Comparison of ENCODE assay signal across 8 mouse cellular contexts in genomic region chr5:121564468-121564895, GRCm38 (mm10). TPM values are rescaled to one million over a fixed set of nuclear protein-coding genes. Genes with fewer than 3 reads are reported as not detected.
A peak's percentile ranks its signal among the peaks of the same experiment; 100 is the strongest.
DNase-seq lines count a peak whose midpoint lies in the region; ATAC-seq and TF ChIP-seq lines count a peak whose summit lies in the region.

No protein-coding gene starts in this region.

- 0 out of 2 replicates have a peak, but pooled peaks cover 3% of the 10 kb centered on the region for H3K4me1 ChIP-seq in embryonic fibroblast, embryonic 13.5 days (ENCODE audit: control insufficient read depth, insufficient read depth, low read length)
- peaks cover 27% of the 10 kb centered on the region for H3K4me1 ChIP-seq in heart, embryonic 10.5 days
- no peaks in the 10 kb centered on the region for H3K4me1 ChIP-seq in kidney, embryonic 14.5 days (ENCODE audit: control insufficient read depth, insufficient read depth, low read length)

- H3K27me3 ChIP-seq in heart, embryonic 10.5 days (ENCODE audit: insufficient read depth, poor library complexity, severe bottlenecking) = no peaks in the 10 kb centered on the region
- H3K27me3 ChIP-seq in kidney, embryonic 14.5 days (ENCODE audit: control insufficient read depth, insufficient read depth, low read length) = no peaks in the 10 kb centered on the region

- no peak overlapping the region for H3K27ac ChIP-seq in embryonic fibroblast, embryonic 13.5 days (ENCODE audit: insufficient read depth, low read length)
- H3K27ac ChIP-seq in heart, embryonic 10.5 days = peak overlapping the region; percentile 64
- no peak overlapping the region for H3K27ac ChIP-seq in kidney, embryonic 14.5 days (ENCODE audit: low read depth, low read length)

- DNase-seq in A20 (ENCODE audit: low read depth, low spot score) = peak; percentile 93
- peak; percentile 80 for DNase-seq in adrenal gland, postnatal 4 days (ENCODE audit: low spot score in 2 of 2)
- peak; percentile 93 for DNase-seq in heart, embryonic 10.5 days (ENCODE audit: low spot score)
- DNase-seq in liver = peak; percentile 87
- DNase-seq in monocyte, adult 2 months (ENCODE audit: low read depth in 1 of 2, low spot score in 2 of 2) = peak; percentile 68 to 86
- DNase-seq in spleen, postnatal 4 days (ENCODE audit: low spot score in 2 of 2) = peak; percentile 89 to 97

- H3K9me3 ChIP-seq in heart, embryonic 10.5 days = no peaks in the 10 kb centered on the region
- H3K9me3 ChIP-seq in kidney, embryonic 14.5 days (ENCODE audit: control insufficient read depth, low read length) = no peaks in the 10 kb centered on the region

- H3K4me2 ChIP-seq in kidney, embryonic 14.5 days (replicated peaks; ENCODE audit: low read depth, low read length) = peak overlapping the region; percentile 39

- no peak overlapping the region for H3K4me3 ChIP-seq in embryonic fibroblast, embryonic 13.5 days (ENCODE audit: insufficient read depth, low read length)
- H3K4me3 ChIP-seq in heart, embryonic 10.5 days = peak overlapping the region; percentile 48
- H3K4me3 ChIP-seq in kidney, embryonic 14.5 days (ENCODE audit: low read length) = peak overlapping the region; percentile 9; the same call in 1 of the 2 replicates

- TF ChIP-seq POLR2A in embryonic fibroblast, embryonic 13.5 days (IDR thresholded peaks at IDR 0.05; ENCODE audit: low read depth, low read length) = no peak

- peak; percentile 58 for ATAC-seq in kidney, embryonic 14.5 days (ENCODE audit: low FRiP score, low TSS enrichment)

- peak; percentile 64; the same call in 1 of the 2 replicates for TF ChIP-seq CTCF in embryonic fibroblast, embryonic 13.5 days (IDR thresholded peaks at IDR 0.05; ENCODE audit: borderline replicate concordance, insufficient read depth, low read length)

- no peaks in the 10 kb centered on the region for H3K36me3 ChIP-seq in heart, embryonic 10.5 days
- H3K36me3 ChIP-seq in kidney, embryonic 14.5 days (ENCODE audit: control insufficient read depth, insufficient read depth, low read length) = peaks cover 10% of the 10 kb centered on the region

- H3K9ac ChIP-seq in kidney, embryonic 14.5 days (ENCODE audit: low read depth, low read length) = no peak overlapping the region

- 6% methylated on average over 11 of the region's 11 CpGs for WGBS in heart, embryonic 10.5 days
- WGBS in kidney, embryonic 14.5 days = 8% methylated on average over 11 of the region's 11 CpGs

RNA-seq across cellular contexts. Expression of gene Mapkapk5, which starts 18.8 kb away (rescaled TPM):
- 10 to 100 TPM; 82.4 to 92.1 TPM for total RNA-seq in adrenal gland, postnatal 4 days (2021)
- 65.3 and 68.3 TPM in 2 replicates for polyA plus RNA-seq in embryonic fibroblast, embryonic 13.5 days (2011; ENCODE audit: insufficient read length, low read depth, missing spikeins)
- 36.0 and 38.5 TPM in 2 replicates for polyA plus RNA-seq in heart, embryonic 10.5 days (2016; fragmentation: Nextera tagmentation; extraction: Ambion mirVana)
- 42.2 and 59.7 TPM in 2 replicates for polyA plus RNA-seq in kidney, embryonic 14.5 days (2014; fragmentation: Nextera tagmentation; extraction: Ambion mirVana)

RNA-seq across cellular contexts. Expression of gene Adam1a, which starts 19.2 kb away (rescaled TPM):
- total RNA-seq in adrenal gland, postnatal 4 days (2021) = 1 to 10 TPM; 9.6 to 9.9 TPM
- 1.9 and 2.7 TPM in 2 replicates for polyA plus RNA-seq in embryonic fibroblast, embryonic 13.5 days (2011; ENCODE audit: insufficient read length, low read depth, missing spikeins)
- polyA plus RNA-seq in heart, embryonic 10.5 days (2016; fragmentation: Nextera tagmentation; extraction: Ambion mirVana) = 0.78 and 1.4 TPM in 2 replicates
- polyA plus RNA-seq in kidney, embryonic 14.5 days (2014; fragmentation: Nextera tagmentation; extraction: Ambion mirVana) = 1.6 and 2.4 TPM in 2 replicates

RNA-seq across cellular contexts. Expression of gene Gm42878, which starts 19.2 kb away (rescaled TPM):
- not detected for total RNA-seq in adrenal gland, postnatal 4 days (2021)
- not detected in 2 replicates for polyA plus RNA-seq in embryonic fibroblast, embryonic 13.5 days (2011; ENCODE audit: insufficient read length, low read depth, missing spikeins)
- polyA plus RNA-seq in heart, embryonic 10.5 days (2016; fragmentation: Nextera tagmentation; extraction: Ambion mirVana) = not detected in 2 replicates
- polyA plus RNA-seq in kidney, embryonic 14.5 days (2014; fragmentation: Nextera tagmentation; extraction: Ambion mirVana) = not detected in 2 replicates

RNA-seq across cellular contexts. Expression of gene Aldh2, which starts 29.1 kb away (rescaled TPM):
- total RNA-seq in adrenal gland, postnatal 4 days (2021) = 100 to 1,000 TPM; 858 to 942 TPM
- 167 and 221 TPM in 2 replicates for polyA plus RNA-seq in embryonic fibroblast, embryonic 13.5 days (2011; ENCODE audit: insufficient read length, low read depth, missing spikeins)
- 59.9 and 90.3 TPM in 2 replicates for polyA plus RNA-seq in heart, embryonic 10.5 days (2016; fragmentation: Nextera tagmentation; extraction: Ambion mirVana)
- polyA plus RNA-seq in kidney, embryonic 14.5 days (2014; fragmentation: Nextera tagmentation; extraction: Ambion mirVana) = 78.8 and 101 TPM in 2 replicates

RNA-seq across cellular contexts. Expression of gene Acad12, which starts 54.3 kb away (rescaled TPM):
- 10 to 100 TPM; 13.3 to 14.5 TPM for total RNA-seq in adrenal gland, postnatal 4 days (2021)
- 3.1 and 3.8 TPM in 2 replicates for polyA plus RNA-seq in embryonic fibroblast, embryonic 13.5 days (2011; ENCODE audit: insufficient read length, low read depth, missing spikeins)
- polyA plus RNA-seq in heart, embryonic 10.5 days (2016; fragmentation: Nextera tagmentation; extraction: Ambion mirVana) = 4.7 and 6.1 TPM in 2 replicates
- 2.2 and 2.4 TPM in 2 replicates for polyA plus RNA-seq in kidney, embryonic 14.5 days (2014; fragmentation: Nextera tagmentation; extraction: Ambion mirVana)
